Mouse (Mus musculus) forebrain, postnatal 0 days (tissue): ENCODE measurements around the gene Rab2b. TPM values are rescaled to one million over a fixed set of nuclear protein-coding genes. Genes with fewer than 3 reads are reported as not detected.

Experiments
- ATAC-seq: fragments of 200-750 bp; cut with Nextera tagmentation; 2 replicates; pipeline ENCODE4 v1.8.0; 2017; ENCODE audit warnings: mild to moderate bottlenecking, moderate library complexity
- DNase-seq: peaks from one replicate; pipeline ENCODE4 v3.0.0-alpha.2; 2015
- H3K27ac ChIP-seq: fragments of 300-500 bp; sonication (generic); 2 replicates; pipeline ENCODE4 v1.5.1; 2014; ENCODE audit warnings: low read depth, mild to moderate bottlenecking, antibody characterized with exemption, low read length, moderate library complexity, mixed read lengths
- H3K27me3 ChIP-seq: fragments of 300-500 bp; sonication (generic); 2 replicates; pipeline ENCODE4 v1.6.1; 2014; ENCODE audit warnings: mild to moderate bottlenecking, low read length, mixed read lengths; ENCODE audit not compliant: insufficient read depth
- H3K36me3 ChIP-seq: fragments of 300-500 bp; sonication (generic); 2 replicates; pipeline ENCODE4 v1.6.1; 2014; ENCODE audit warnings: mild to moderate bottlenecking, moderate library complexity; ENCODE audit not compliant: insufficient read depth
- H3K4me1 ChIP-seq: fragments of 300-500 bp; sonication (generic); 2 replicates; pipeline ENCODE4 v1.6.1; 2014; ENCODE audit warnings: antibody characterized with exemption; ENCODE audit not compliant: insufficient read depth
- H3K4me2 ChIP-seq: fragments of 300-500 bp; sonication (generic); 2 replicates; pipeline ENCODE4 v1.6.1; 2014; ENCODE audit warnings: low read depth, mild to moderate bottlenecking, moderate library complexity
- H3K4me3 ChIP-seq: fragments of 300-500 bp; sonication (generic); 2 replicates; pipeline ENCODE4 v1.5.1; 2014; ENCODE audit warnings: low read depth, low read length, mixed read lengths
- H3K9ac ChIP-seq: fragments of 300-500 bp; sonication (generic); 2 replicates; pipeline ENCODE4 v1.6.1; 2014; ENCODE audit warnings: mild to moderate bottlenecking
- H3K9me3 ChIP-seq: fragments of 300-500 bp; sonication (generic); 2 replicates; pipeline ENCODE4 v1.6.1; 2016; ENCODE audit warnings: low read length
- CTCF ChIP-seq: sonication (generic); IDR thresholded peaks from 2 replicates; pipeline ENCODE4 v1.5.1; 2016; ENCODE audit warnings: antibody characterized with exemption, control low read depth, low read depth
- WGBS: fragments of 180-500 bp; shearing (Covaris S2); extraction: QIAGEN DNeasy Blood & Tissue Kit; methylation state at CpG from one replicate; pipeline ENCODE4 v1.1.7; 2014; 5-methylcytosine and 5-hydroxymethylcytosine counted together
- polyA plus RNA-seq: library from polyadenylated mRNA; unstranded; fragments of >200 nt; fragmentation: Nextera tagmentation; extraction: Ambion mirVana; gene quantifications from 2 replicates; pipeline ENCODE4 v1.2.1, GENCODE M21; 2015
- total RNA-seq: library from RNA; depleted of rRNA; stranded (reverse); fragments of >200 nt; gene quantifications from 2 replicates; pipeline ENCODE4 v1.2.3, GENCODE M21; 2014

The Rab2b gene
- total and polyA plus RNA-seq, 2 experiments from 2014 or later, result 46.2 to 55.0 TPM

DNA sequence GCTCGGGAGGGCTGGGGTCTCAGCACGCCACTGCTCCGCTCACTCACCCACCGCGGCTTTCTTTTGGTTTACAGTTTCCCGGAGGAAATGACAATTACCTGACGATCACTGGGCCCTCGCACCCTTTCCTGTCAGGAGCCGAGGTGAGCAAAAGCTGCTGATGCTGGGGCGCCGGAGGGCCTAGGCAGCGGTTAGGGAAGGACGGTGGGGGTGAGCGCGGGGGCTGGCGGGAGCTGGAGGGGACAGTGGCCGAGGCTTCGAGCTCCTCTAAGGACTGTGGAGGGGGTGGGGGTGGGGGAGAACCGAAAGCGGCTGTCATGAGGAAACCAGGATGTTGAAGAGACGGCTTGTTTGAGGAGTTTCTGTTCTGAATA, 389 bp upstream of the Rab2b start:
- DNase-seq, result no peak
- Histone ChIP-seq H3K27me3 (no peaks in the 10 kb centered on the region), H3K4me3 (peak overlapping the region; percentile 71), H3K9ac (peak overlapping the region; percentile 76), H3K4me2 (peak overlapping the region; percentile 62), H3K4me1 (peaks cover 9% of the 10 kb centered on the region; the same call in 1 of the 2 replicates), H3K27ac (peak overlapping the region; percentile 85), H3K36me3 (peaks cover 10% of the 10 kb centered on the region; the same call in 1 of the 2 replicates), H3K9me3 (no peaks in the 10 kb centered on the region)
- 0% methylated on average over 21 of the region's 21 CpGs for WGBS
- ATAC-seq, result peak; percentile 9
- TF ChIP-seq CTCF, result no peak

DNA sequence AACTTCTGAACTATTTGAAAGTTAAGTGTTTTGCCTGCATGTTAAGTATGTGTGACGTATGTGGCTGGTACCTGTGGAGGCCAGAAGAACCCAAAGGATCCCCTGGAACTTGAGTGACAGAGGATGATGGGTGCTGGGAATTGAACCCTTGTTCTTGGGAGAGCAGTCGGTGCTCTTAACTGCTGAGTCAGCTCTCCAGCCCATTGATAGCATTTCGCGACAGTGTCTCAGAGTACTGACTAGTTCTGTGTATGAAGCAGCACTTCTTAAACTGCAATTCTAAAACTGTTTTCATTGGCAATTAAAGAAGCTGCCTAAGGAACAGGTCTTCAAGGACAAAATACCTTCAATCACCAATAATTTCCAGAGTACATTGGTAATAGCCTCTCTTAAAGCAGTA, 2.1 kb downstream of the Rab2b start:
- DNase-seq (no peak), ATAC-seq (no peak)
- H3K27ac ChIP-seq, result no peak overlapping the region
- no peak overlapping the region for H3K9ac ChIP-seq
- peaks cover 9% of the 10 kb centered on the region; the same call in 1 of the 2 replicates for H3K4me1 ChIP-seq
- H3K36me3 ChIP-seq, result peaks cover 30% of the 10 kb centered on the region
- no peak for TF ChIP-seq CTCF
- no peak overlapping the region for H3K4me2 ChIP-seq
- no peaks in the 10 kb centered on the region for H3K27me3 ChIP-seq
- 88% methylated on average over 4 of the region's 4 CpGs for WGBS
- H3K4me3 ChIP-seq, result no peak overlapping the region
- H3K9me3 ChIP-seq, result no peaks in the 10 kb centered on the region

DNA sequence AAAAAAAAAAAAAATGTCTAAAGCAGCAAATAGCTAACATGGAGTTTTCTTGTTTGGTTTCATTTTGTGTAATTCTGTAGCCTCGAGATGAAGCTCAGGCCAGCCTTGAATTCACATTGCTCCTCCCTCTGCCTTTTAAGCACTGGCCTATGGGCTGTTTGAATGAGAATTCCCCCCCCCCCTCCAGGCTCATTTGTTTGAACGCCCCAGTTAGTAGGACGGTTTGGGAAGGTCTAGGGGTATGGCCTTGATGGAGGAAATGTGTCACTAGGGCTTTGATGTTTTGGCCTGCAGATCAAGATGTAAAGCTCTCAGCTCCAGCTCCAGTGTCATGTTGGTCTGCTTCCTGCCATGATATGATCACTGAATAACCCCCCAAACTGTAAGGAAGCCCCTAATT, 6.6 kb downstream of the Rab2b start:
- Histone ChIP-seq H3K4me1 (no peaks in the 10 kb centered on the region), H3K36me3 (peaks cover 49% of the 10 kb centered on the region), H3K4me3 (no peak overlapping the region), H3K27me3 (no peaks in the 10 kb centered on the region), H3K9me3 (no peaks in the 10 kb centered on the region), H3K4me2 (no peak overlapping the region), H3K9ac (no peak overlapping the region), H3K27ac (no peak overlapping the region)
- 70% methylated on average over 3 of the region's 3 CpGs for WGBS
- DNase-seq (no peak), ATAC-seq (no peak)
- no peak for TF ChIP-seq CTCF

DNA sequence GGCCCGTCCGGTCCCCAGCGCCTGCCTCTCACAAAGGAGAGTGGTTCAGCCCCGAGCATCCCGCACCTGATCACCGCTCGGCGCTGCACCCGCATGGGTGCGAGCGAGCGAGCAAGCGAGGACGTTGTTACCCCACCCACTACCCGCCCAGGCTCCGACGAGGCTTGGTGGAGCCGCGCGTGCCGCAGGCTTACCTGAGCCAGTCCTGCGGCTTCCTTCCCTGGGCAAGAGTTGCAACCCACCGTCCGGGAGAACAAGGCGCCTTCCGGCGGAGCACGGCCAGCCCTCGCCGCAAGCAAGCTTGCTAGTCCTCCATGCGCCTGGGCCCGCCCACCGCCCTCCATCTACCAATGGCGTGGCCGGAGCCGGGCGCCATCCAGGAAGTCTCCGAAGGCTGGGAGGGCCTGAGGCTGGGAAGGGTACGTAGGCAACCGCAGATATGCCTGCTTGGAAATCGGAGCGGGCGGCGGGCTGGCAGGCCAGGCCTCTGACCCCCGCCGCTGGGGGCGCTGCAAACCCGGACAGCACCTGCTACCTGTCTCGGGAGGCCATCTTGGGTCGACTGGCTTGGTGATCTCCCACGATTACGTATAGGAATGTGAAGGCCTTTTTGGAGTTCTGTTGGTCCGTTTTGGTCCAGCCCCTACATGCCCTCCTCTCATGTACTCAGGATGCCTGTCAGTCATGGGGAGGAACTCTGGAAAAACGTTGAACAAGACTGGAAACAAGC, 21.7 kb downstream of the Rab2b start, which contains the start of gene Chd8:
Gene Chd8 (minus strand): TSS at position 297 of the 730 bp plus-strand sequence.
- Histone ChIP-seq H3K4me1 (peaks cover 8% of the 10 kb centered on the region; the same call in 1 of the 2 replicates), H3K4me2 (peak within 1 kb of the TSS; percentile 62), H3K27me3 (no peaks in the 10 kb centered on the region), H3K9me3 (no peaks in the 10 kb centered on the region), H3K36me3 (peaks cover 6% of the 10 kb centered on the region), H3K4me3 (peak within 1 kb of the TSS; percentile 94), H3K27ac (peak within 1 kb of the TSS; percentile 93), H3K9ac (peak within 1 kb of the TSS; percentile 94)
- WGBS, result under 1% methylated on average over 53 of the region's 54 CpGs
- DNase-seq, result peak; percentile 98
- peak; percentile 100 for ATAC-seq
- TF ChIP-seq CTCF, result peak; percentile 79

DNA sequence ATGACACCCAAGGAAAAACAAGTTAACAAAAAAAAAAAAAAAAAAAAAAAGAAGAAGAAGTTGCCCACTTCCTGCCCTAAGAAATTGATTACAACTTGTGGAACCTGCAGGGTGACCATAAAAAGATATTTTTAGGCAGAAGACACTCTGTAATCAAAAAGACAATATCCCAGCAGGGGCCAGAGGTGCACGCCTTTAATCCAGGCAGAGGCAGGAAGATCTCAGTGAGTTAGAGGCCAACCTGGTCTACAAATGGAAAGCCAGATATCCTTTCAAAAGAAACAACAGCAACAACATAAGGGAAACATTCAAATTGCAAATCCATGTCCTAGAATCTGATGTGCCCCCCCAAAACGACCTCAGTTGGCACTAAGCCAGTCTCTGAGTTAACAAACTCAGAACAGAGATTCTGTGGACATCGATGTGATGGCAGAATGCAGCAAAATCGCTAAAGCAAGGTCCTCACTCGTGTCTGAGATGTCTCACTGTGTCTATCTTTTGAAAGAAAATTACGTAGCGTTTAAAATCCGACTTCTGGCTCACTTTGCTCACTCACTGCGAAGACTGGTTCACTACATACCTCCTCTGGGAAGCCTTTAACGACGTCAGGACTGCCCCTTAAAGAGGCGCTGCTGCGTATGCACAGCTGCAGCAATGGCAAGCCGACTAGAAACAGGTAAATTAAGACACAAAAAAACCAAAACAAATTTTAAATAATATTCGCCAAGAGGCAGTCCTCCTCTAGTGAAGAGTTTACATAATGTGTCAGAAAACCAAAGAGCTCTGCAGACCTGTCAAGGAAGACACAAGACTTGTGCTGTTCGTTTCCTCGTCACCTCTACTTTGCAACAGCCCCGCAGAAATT, 22.8 kb downstream of the Rab2b start:
- peak overlapping the region; percentile 94 for H3K9ac ChIP-seq
- peak; percentile 45 for DNase-seq
- H3K4me3 ChIP-seq, result peak overlapping the region; percentile 94
- peaks cover 8% of the 10 kb centered on the region; the same call in 1 of the 2 replicates for H3K4me1 ChIP-seq
- H3K9me3 ChIP-seq, result no peaks in the 10 kb centered on the region
- no peak for ATAC-seq
- H3K27me3 ChIP-seq, result no peaks in the 10 kb centered on the region
- H3K27ac ChIP-seq, result peak overlapping the region; percentile 93
- no peaks in the 10 kb centered on the region for H3K36me3 ChIP-seq
- H3K4me2 ChIP-seq, result peak overlapping the region; percentile 62
- WGBS, result 5% methylated on average over 18 of the region's 18 CpGs
- TF ChIP-seq CTCF, result no peak

DNA sequence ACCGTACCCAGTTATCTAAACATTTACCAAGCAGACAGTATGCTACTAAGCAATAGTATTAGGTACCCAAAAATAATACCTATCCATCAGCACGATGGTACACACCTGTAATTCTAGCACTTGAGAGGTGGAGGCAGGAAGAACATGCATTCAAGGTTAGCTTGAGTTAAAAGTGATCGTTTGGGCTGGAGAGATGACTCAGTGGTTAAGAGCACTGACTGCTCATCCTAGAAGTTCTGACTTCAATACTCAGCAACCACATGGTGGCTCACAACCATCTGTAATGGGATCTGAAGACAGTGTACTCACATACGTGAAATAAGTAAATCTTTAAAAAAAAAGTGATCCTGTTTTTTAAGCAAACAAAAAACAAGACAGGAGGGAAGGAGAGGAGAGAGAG, 33.2 kb downstream of the Rab2b start:
- H3K9me3 ChIP-seq, result no peaks in the 10 kb centered on the region
- H3K4me3 ChIP-seq, result no peak overlapping the region
- no peak overlapping the region for H3K9ac ChIP-seq
- H3K36me3 ChIP-seq, result no peaks in the 10 kb centered on the region
- no peak for ATAC-seq
- DNase-seq, result no peak
- peaks cover 7% of the 10 kb centered on the region; the same call in 1 of the 2 replicates for H3K4me1 ChIP-seq
- TF ChIP-seq CTCF, result no peak
- WGBS, result 85% methylated on average over 4 of the region's 4 CpGs
- H3K4me2 ChIP-seq, result no peak overlapping the region
- H3K27me3 ChIP-seq, result no peaks in the 10 kb centered on the region
- no peak overlapping the region for H3K27ac ChIP-seq

DNA sequence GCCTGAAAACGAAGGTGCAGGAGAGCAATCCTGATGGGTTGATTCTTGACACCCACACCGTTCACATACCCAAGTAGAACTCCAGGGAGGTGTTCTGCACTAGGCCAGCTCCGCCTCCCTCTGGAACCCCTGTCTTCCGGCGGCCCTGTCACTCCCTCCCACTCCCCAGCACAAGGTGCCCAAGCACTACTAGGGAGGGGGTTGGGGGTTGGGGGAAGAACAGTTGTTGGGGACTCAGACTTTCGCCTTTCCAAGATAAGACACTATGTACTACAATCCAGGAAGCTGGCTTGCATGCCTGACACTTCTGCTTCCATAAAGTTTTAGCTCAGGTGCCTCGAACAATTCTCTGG, 34.7 kb downstream of the Rab2b start:
- DNase-seq (no peak), ATAC-seq (peak; percentile 53)
- Histone ChIP-seq H3K4me3 (peak overlapping the region; percentile 75), H3K9me3 (no peaks in the 10 kb centered on the region), H3K27ac (peak overlapping the region; percentile 70; the same call in 1 of the 2 replicates), H3K27me3 (no peaks in the 10 kb centered on the region), H3K4me1 (peaks cover 7% of the 10 kb centered on the region; the same call in 1 of the 2 replicates), H3K36me3 (no peaks in the 10 kb centered on the region), H3K9ac (peak overlapping the region; percentile 73), H3K4me2 (peak overlapping the region; percentile 88)
- TF ChIP-seq CTCF, result no peak
- 11% methylated on average over 7 of the region's 7 CpGs for WGBS
